Mouse (Mus musculus) lung, adult 2 months (tissue): ENCODE data around the gene Magel2. TPM values are rescaled to one million over a fixed set of nuclear protein-coding genes. Genes with fewer than 3 reads are reported as not detected.

Source experiments
- DNase-seq: peaks from one replicate; pipeline ENCODE4 v3.0.0; 2022
- H3K4me1 ChIP-seq: fragments of 200-500 bp; 2 replicates; pipeline ENCODE4 v1.6.1; 2011; ENCODE audit warnings: low read length; ENCODE audit not compliant: control insufficient read depth, insufficient read depth
- H3K4me3 ChIP-seq: fragments of 200-500 bp; replicated peaks from 2 replicates; pipeline ENCODE3; 2011; ENCODE audit warnings: low read depth, mild to moderate bottlenecking, control low read depth, low read length; ENCODE audit errors: extremely low read depth
- CTCF ChIP-seq: fragments of 200-500 bp; IDR thresholded peaks from 2 replicates; pipeline ENCODE4 v1.5.1; 2011; ENCODE audit warnings: mild to moderate bottlenecking, low read length, control low read depth; ENCODE audit not compliant: insufficient read depth
- POLR2A ChIP-seq: fragments of 200-500 bp; IDR thresholded peaks from 2 replicates; pipeline ENCODE4 v1.6.1; 2011; ENCODE audit warnings: low read depth, mild to moderate bottlenecking, control low read depth, low read length, borderline replicate concordance; ENCODE audit errors: extremely low read depth
- WGBS: fragments of 180-500 bp; shearing (Covaris S2); methylation state at CpG from one replicate; pipeline ENCODE4 v1.1.7; 2018; 5-methylcytosine and 5-hydroxymethylcytosine counted together
- polyA plus RNA-seq: library from polyadenylated mRNA; depleted of rRNA; stranded (reverse); fragments of >200 nt; gene quantifications from 2 replicates; pipeline ENCODE4 v1.2.3, GENCODE M21; 2012; rRNA removed

The Magel2 gene
- not detected in 2 replicates for polyA plus RNA-seq

DNA sequence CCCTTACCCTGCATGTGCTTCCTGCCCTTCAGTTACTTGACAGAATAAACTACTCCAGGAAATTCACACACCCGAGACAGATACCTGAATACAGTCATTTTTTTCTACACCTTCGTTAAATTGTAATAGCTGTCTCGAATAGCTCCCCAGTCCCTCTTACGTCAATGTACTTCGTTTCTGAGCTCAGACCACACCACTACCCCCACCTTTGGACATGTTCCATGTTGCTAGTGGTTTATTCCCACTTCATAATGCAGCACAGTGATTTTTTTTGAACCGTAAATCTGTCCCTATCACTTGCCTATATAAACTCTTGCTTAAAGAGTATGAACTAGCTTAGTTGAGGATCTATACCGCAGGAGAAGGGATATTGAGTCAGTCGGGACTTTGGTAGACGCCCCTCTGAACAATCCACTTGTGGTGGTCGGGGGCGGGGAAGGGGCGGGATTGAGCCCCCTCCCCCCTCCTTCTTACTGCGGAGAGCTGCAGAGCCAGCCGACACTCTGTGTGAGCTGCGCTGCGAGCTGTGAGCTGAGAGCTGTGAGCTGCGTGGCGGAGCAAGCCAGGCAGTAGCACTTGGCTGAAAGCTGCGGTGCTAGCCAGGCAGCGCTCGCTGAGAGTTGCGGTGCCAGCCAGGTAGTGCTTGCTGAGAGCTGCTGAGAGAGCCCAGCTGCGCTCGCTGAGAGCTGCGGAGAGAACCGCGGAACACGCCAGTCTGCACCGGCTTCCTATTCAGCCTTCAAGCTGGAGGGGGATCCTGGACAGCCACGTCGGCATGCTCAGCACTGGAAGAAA, at the start of gene Magel2:
TSS of gene Magel2 (plus strand) at position 501 of the 795 bp plus-strand sequence.
- TF ChIP-seq POLR2A (no peak), CTCF (no peak)
- DNase-seq, result no peak
- H3K4me1 ChIP-seq, result no peaks in the 10 kb centered on the region
- WGBS, result 17% methylated on average over 31 of the region's 31 CpGs
- H3K4me3 ChIP-seq, result no peak within 1 kb of the TSS

DNA sequence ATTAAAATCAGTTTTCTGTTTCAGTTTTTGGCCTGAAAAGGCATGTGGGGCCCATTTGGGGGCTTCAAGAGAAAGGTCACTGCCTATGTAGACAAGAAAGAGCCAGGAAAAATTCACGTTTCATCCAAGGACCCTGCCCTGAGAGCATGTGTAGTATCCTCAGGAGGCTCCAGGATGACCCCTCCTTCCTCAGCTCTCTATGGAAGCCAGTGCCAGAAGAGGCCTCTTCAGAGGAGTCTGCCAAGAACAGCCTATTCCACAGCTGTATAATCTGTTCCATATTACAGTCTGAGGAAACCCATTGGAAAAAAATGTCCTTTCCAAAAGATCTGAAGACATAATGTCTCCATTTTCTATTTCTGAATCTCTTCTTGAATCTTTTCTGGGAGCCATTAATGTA, 31.4 kb upstream of the Magel2 start:
- no peak for DNase-seq
- 17% methylated on average over 1 of the region's 1 CpGs for WGBS
- no peak overlapping the region for H3K4me3 ChIP-seq
- no peak for TF ChIP-seq CTCF
- no peak for TF ChIP-seq POLR2A
- H3K4me1 ChIP-seq, result no peaks in the 10 kb centered on the region

DNA sequence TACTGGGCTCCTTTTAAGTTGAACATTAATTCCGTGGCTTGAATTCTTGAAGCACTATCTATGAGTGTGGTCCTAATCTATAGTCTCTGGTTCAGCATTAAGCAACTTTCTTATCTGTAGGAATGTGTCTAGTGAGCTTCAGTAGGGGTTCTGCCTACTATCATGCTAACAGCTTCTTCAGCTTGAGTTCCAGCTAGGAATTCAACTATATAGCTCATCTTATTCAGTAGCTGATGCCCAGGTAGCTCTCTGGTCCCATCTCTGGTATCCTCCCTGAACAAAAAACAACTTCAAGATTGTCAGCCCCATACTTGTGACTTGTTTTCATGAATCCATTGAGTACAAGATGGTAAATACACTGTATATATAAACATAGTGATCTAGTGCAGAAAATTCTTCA, 30.5 kb upstream of the Magel2 start, which contains the start of gene Ndn:
TSS of gene Ndn (plus strand) at position 301 of the 400 bp plus-strand sequence.
- WGBS, result 41% methylated on average over 1 of the region's 1 CpGs
- no peaks in the 10 kb centered on the region for H3K4me1 ChIP-seq
- H3K4me3 ChIP-seq, result no peak within 1 kb of the TSS
- TF ChIP-seq CTCF (no peak), POLR2A (no peak)
- DNase-seq, result no peak

DNA sequence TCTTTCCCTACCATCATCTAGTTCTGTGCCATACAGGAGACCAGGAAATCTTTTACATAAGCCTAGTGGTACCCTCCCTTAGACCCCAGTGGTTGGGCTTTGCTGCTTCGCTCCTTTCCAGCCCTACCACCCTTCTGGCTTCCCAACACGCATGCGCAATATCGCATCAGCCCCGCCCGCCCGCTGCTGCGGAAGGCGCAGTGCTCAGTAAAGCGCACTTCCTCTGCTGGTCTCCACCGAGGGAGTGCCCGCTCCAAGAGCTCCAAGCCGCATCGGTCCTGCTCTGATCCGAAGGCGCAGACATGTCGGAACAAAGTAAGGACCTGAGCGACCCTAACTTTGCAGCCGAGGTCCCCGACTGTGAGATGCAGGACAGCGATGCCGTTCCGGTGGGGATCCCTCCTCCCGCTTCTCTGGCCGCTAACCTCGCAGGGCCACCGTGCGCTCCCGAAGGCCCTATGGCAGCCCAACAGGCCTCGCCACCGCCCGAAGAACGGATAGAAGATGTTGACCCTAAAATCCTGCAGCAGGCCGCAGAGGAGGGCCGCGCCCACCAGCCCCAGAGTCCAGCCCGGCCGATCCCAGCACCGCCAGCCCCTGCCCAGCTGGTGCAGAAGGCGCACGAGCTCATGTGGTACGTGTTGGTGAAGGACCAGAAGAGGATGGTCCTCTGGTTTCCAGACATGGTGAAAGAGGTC, 28.6 kb upstream of the Magel2 start:
- no peak for TF ChIP-seq CTCF
- TF ChIP-seq POLR2A, result 0 out of 2 replicates have a peak, but pooled peaks have one; percentile 18
- Histone ChIP-seq H3K4me1 (no peaks in the 10 kb centered on the region), H3K4me3 (peak overlapping the region; percentile 49)
- WGBS, result 9% methylated on average over 42 of the region's 42 CpGs
- DNase-seq, result peak; percentile 20

DNA sequence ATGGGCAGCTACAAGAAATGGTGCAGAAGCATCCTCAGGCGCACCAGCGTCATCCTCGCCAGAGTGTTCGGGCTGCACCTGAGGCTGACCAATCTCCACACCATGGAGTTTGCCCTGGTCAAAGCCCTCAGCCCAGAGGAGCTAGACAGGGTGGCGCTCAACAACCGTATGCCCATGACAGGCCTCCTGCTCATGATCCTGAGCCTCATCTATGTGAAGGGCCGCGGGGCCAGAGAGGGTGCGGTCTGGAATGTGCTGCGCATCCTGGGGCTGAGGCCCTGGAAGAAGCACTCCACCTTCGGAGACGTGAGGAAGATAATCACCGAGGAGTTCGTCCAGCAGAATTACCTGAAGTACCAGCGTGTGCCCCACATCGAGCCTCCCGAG, 28.0 kb upstream of the Magel2 start:
- Histone ChIP-seq H3K4me1 (no peaks in the 10 kb centered on the region), H3K4me3 (peak overlapping the region; percentile 49)
- TF ChIP-seq CTCF (no peak), POLR2A (no peak)
- WGBS, result 39% methylated on average over 17 of the region's 17 CpGs
- DNase-seq, result no peak

DNA sequence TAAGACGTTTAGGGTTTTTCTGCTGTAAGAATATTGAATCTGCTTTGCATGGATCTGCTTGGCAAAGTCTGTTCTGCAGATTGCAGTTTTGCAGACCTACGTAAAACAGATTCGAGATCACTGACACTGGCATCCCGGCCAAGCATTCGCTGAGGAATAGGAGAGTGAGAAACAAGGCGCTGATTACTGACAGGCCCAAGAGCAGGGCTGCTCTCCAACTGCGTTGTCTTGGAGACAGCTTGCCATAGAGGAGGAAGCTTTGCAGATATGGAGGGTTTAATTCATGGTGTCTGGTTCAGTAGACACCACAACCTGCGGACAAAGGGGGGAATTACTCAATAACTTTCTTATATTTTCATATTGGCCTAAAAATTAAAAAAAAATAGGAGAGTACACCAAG, 25.5 kb upstream of the Magel2 start:
- Histone ChIP-seq H3K4me3 (no peak overlapping the region), H3K4me1 (no peaks in the 10 kb centered on the region)
- no peak for DNase-seq
- TF ChIP-seq POLR2A (no peak), CTCF (no peak)
- 50% methylated on average over 8 of the region's 8 CpGs for WGBS

DNA sequence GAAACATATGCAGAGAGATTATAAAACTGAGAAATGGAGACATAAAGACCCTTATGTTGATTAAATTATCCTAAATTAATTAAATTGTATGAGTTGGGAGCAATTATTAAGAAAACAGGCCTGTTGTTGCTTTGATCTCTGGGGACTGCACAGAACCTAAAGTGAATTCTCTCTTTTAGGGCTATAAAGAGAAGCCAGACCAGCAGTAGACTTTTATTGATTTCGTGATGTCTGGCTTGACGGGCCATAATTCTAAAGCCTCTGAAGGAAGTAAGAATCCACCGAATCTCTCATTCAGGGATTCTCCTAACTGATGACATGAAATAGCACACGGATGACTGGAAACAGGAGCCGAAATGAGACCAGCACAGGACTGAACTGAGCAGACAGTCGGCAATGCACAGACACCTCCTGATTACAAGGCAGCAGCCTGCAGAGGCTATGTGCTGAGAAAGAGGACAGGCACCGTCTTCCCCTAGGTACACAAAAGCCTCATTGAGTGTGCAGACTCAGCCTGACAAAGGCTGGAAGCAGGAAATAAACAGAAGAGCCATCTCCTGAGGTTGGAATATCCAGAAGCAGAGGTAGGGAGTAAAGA, 11.7 kb upstream of the Magel2 start:
- Histone ChIP-seq H3K4me3 (no peak overlapping the region), H3K4me1 (no peaks in the 10 kb centered on the region)
- no peak for DNase-seq
- TF ChIP-seq POLR2A (no peak), CTCF (no peak)
- WGBS, result 58% methylated on average over 7 of the region's 7 CpGs

DNA sequence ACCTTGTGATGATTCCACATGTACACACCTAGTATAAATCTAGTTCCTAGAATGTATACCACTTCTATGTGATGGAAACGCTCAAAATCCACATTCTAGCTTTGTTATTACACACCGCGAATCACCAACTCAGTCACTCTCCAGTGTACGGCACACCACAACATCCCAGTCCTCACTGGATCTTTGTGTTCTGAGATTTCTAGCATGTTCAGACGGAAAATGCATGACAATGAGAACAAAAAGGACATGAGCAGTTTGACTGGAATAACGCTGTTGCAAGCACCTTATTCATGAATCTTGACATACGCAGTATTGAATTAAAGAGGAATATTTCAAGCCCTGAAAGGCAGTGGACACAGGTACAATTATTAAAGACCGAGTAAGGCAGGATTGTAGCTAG, 10.1 kb upstream of the Magel2 start:
- TF ChIP-seq CTCF (no peak), POLR2A (no peak)
- DNase-seq, result no peak
- 78% methylated on average over 8 of the region's 8 CpGs for WGBS
- Histone ChIP-seq H3K4me3 (no peak overlapping the region), H3K4me1 (no peaks in the 10 kb centered on the region)

DNA sequence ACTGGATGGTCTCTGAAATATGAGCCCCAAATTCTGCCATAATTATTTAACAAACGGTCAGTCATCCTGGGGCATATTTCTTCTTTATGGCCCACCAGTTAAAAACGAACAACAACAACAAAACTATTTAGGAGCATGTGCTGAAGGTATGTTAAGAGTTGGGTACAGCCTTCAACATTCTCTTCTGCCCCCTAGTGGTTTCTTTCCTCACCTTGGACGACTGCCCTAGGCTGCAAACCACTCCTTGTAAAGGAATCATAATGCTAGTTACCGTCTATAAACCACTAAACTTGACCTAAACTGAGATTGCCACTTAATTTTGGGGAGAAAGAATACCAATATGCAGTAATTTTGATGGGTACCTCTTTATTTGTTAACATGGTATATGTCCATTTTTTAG, 1.2 kb upstream of the Magel2 start:
- WGBS, result 23% methylated on average over 4 of the region's 4 CpGs
- TF ChIP-seq CTCF (no peak), POLR2A (no peak)
- DNase-seq, result no peak
- Histone ChIP-seq H3K4me1 (no peaks in the 10 kb centered on the region), H3K4me3 (no peak overlapping the region)

DNA sequence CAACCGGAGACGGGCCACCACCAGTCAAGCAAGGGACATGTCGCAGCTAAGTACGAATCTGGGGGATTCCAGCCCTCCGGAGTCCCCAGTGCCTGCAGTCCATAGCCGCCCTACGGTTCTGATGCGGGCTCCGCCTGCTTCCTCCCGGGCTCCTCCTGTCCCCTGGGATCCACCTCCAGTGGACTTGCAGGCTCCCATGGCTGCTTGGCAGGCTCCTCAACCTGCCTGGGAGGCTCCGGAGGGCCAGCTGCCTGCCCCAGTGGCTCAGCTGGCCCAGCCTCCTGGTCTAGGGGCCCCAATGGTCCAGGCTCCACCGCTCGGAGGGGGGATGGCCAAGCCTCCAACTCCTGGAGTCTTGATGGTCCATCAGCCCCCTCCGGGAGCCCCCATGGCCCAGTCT, 503 bp downstream of the Magel2 start:
- Histone ChIP-seq H3K4me3 (no peak overlapping the region), H3K4me1 (no peaks in the 10 kb centered on the region)
- TF ChIP-seq CTCF, result no peak
- no peak for TF ChIP-seq POLR2A
- WGBS, result 34% methylated on average over 14 of the region's 14 CpGs
- DNase-seq, result no peak
